Mouse (Mus musculus): ENCODE measurements around the gene Gm28230. TPM values are rescaled to one million over a fixed set of nuclear protein-coding genes. Genes with fewer than 3 reads are reported as not detected.

The Gm28230 gene
- polyA plus RNA-seq, 1 experiment from 2014 or later = not detected

DNA sequence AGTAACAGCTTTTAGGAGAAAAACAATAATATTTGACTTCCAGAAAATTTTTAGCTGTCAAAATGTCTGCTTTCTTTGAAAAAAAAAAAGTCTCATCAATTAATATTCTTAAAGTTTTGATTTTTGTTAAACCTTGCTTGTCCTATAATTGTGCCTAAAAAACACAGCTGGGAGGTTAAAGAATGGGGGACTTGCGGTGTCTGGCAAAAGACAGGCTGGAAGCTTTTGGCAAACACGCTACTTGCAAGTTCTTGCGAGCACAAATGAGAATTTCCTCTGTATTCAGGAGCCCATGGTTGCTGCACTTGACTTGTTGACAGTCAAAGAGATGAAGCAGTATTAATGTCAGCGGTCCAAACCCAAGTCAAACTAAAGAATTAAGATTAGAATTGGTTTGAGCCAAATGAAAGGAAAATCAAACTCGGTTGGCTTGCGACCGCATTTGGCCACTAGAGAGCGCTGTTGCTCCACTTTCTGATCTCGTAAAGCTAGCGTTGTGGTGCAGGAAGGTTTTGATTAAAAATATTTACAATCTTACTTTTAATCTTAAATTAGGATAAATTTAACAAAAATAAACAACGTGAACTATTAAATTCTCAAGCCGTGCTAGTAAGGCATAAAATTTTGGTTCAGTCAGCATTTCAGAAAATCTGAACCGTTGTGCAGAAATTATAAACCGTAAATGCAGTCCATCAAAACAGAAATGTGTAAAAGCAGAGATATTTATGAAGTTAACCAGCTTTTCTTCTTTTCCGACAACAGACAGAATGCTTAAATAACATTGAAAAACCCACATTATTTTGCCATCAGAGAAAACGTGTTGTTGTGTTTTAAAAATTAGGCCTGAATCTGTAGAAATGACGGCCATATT, 24.3 kb upstream of the Gm28230 start:
- H3K9ac ChIP-seq = no peak overlapping the region
- H3K36me3 ChIP-seq = no peaks in the 10 kb centered on the region
- peaks cover 25% of the 10 kb centered on the region for H3K4me1 ChIP-seq
- no peaks in the 10 kb centered on the region for H3K9me3 ChIP-seq
- no peak overlapping the region for H3K4me3 ChIP-seq (replicated peaks)
- no peak for ATAC-seq (ENCODE audit: insufficient read depth, low FRiP score, low read depth)
- H3K4me2 ChIP-seq = no peak overlapping the region
- no peak overlapping the region for H3K27ac ChIP-seq
- 14% methylated on average over 17 of the region's 17 CpGs for WGBS
- H3K27me3 ChIP-seq (replicated peaks) = peaks cover 91% of the 10 kb centered on the region

DNA sequence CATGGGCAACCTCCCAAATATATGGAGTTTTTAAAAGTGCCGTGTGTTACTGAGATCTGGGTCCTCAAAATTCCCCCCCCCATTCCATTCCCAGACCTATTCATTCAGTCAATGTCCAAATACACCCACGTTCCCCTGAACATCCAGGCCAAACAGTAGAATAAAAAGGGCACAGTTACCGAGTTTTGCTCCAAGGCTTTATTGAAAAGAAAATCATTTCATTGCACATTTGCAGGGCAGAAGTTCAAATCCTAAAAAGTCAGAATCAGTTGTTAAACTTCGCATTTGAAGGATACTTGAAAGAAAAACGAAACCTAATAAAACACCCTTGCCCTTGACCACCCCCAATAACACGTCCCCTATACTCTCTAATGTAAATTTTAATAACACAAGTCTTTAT, 23.7 kb upstream of the Gm28230 start:
- Histone ChIP-seq H3K9me3 (no peaks in the 10 kb centered on the region), H3K4me3 (replicated peaks) (no peak overlapping the region), H3K4me2 (no peak overlapping the region), H3K36me3 (no peaks in the 10 kb centered on the region), H3K27me3 (replicated peaks) (peaks cover 91% of the 10 kb centered on the region), H3K4me1 (peaks cover 21% of the 10 kb centered on the region), H3K9ac (no peak overlapping the region), H3K27ac (no peak overlapping the region)
- no peak for ATAC-seq (ENCODE audit: insufficient read depth, low FRiP score, low read depth)
- 28% methylated on average over 6 of the region's 6 CpGs for WGBS

DNA sequence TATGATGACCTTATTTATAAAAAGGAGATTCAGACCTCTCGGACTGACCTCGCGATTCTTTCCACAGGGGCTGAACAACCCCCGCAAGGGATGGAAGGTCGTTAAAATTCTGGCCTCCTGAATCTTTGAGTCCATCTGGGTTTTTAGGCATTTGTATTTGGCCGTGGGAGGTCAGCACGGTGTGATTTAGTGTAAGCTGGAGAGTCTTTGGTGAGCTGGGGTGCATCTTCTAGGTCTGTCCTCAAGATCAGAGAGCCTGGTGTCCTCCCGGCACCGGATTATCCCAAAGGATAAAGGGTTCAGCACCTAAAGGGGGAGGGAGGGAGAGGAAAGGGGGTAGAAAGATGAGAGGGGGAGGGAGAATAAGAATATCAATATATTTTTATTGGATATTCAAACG, 23.2 kb upstream of the Gm28230 start:
- ATAC-seq (ENCODE audit: insufficient read depth, low FRiP score, low read depth) = no peak
- H3K4me2 ChIP-seq = no peak overlapping the region
- no peak overlapping the region for H3K27ac ChIP-seq
- H3K36me3 ChIP-seq = no peaks in the 10 kb centered on the region
- H3K4me3 ChIP-seq (replicated peaks) = no peak overlapping the region
- peaks cover 90% of the 10 kb centered on the region for H3K27me3 ChIP-seq (replicated peaks)
- H3K9me3 ChIP-seq = no peaks in the 10 kb centered on the region
- 12% methylated on average over 10 of the region's 10 CpGs for WGBS
- H3K9ac ChIP-seq = no peak overlapping the region
- peaks cover 16% of the 10 kb centered on the region for H3K4me1 ChIP-seq

DNA sequence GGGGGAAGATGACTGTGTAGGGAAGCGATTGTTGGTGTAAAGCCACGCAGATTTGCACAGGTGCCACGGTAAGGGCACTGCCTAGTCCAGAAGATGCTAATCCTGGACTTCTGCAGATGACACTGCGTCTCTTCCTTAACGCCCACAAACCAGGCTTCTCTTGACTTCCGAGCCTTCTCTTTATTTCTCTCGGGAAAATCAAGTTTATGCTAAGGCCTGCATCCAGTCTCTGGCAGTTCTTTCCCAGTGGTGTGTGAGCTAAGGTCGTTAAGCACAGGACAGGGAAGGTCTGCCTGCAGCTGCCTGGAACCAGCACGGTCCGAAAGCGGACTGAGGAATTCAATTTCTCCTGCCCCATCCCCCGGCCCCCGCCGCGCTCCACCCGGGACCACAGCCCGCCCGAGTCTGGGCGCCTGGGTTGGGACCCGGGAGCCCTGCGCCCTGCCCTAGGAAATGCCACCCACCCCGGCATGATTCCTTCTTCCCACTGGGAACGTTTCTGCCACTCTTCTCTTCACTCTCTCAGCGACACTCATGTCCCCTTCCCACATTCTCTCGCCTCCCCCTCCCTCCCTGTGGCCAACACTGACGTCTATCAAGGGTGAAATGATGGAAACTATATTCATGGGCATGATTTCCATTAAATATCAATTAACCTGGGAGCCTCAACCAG, 22.7 kb upstream of the Gm28230 start:
- no peak overlapping the region for H3K27ac ChIP-seq

DNA sequence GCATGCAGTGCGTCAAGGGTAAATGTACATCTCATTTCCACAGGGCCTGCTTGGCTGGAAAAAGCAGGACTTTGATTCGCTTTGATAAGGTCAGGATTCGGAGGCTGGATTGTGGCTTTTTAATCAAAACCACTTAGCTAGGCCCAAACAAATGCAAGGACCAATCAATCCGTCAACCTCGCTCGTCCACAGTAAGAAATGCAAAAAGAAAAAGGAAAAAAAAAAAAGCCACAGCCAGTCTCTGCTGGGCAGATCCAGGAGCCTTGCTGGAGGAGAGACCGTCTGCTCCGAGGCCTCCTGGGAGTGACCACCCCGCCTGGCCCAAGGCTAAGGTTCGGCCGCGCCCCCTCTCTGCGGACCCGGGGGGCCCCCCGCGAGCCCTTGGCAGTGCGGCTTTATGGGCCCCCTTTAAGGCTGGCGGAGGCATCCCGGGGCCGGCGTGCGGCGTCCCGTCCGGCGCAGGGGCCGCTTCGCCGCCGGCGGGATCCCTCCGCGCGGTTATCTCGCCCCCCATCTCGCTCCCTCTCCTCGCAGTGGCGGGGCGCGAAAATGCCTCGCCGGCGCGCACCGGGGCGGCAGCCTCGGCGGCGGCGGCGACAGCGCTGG, 22.0 kb upstream of the Gm28230 start, which contains the start of gene Hoxd8:
Gene Hoxd8, plus strand, starts transcription at position 223 of the 606 bp plus-strand sequence.
- WGBS = under 1% methylated on average over 46 of the region's 52 CpGs
- H3K27me3 ChIP-seq (replicated peaks) = peaks cover 90% of the 10 kb centered on the region
- H3K36me3 ChIP-seq = no peaks in the 10 kb centered on the region
- H3K9me3 ChIP-seq = no peaks in the 10 kb centered on the region
- H3K27ac ChIP-seq = peak within 1 kb of the TSS; percentile 18; the same call in 1 of the 2 replicates
- H3K4me3 ChIP-seq (replicated peaks) = peak within 1 kb of the TSS; percentile 44
- ATAC-seq (ENCODE audit: insufficient read depth, low FRiP score, low read depth) = no peak
- peaks cover 13% of the 10 kb centered on the region for H3K4me1 ChIP-seq
- H3K4me2 ChIP-seq = peak within 1 kb of the TSS; percentile 87
- peak within 1 kb of the TSS; percentile 16 for H3K9ac ChIP-seq

More for the DNA sequence above, 22.7 kb upstream of the Gm28230 start:
- H3K9ac ChIP-seq = no peak overlapping the region
- peaks cover 13% of the 10 kb centered on the region for H3K4me1 ChIP-seq
- no peak for ATAC-seq (ENCODE audit: insufficient read depth, low FRiP score, low read depth)
- WGBS = 5% methylated on average over 26 of the region's 26 CpGs
- H3K4me3 ChIP-seq (replicated peaks) = no peak overlapping the region
- no peaks in the 10 kb centered on the region for H3K9me3 ChIP-seq
- H3K4me2 ChIP-seq = peak overlapping the region; percentile 87; the same call in 1 of the 2 replicates
- H3K36me3 ChIP-seq = no peaks in the 10 kb centered on the region
- peaks cover 90% of the 10 kb centered on the region for H3K27me3 ChIP-seq (replicated peaks)

DNA sequence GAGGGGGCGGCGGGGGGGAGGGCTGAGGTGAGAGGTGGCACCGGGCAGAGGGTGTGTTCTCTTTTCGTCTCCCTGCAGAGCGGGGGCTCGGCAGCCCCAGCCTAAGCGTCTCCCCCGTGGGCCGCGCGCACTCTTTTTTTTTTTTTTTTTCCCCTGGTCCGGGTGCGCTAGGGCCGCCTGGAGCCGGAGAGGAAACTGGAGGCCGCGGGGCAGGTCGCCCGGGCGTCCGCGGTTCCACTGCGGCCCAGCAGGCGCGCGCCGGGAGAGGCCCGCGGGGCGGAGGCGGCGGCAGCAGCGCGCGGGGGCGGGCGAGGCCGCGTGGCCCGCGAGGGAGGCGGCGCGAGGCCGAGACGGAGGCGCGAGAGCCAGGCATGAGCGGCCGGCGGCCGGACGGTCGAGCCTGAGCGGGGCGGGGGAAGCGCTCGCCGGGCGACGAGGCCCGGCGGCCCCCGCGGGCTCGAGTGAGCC, 21.5 kb upstream of the Gm28230 start:
- under 1% methylated on average over 46 of the region's 66 CpGs for WGBS
- Histone ChIP-seq H3K27ac (peak overlapping the region; percentile 18; the same call in 1 of the 2 replicates), H3K9me3 (no peaks in the 10 kb centered on the region), H3K27me3 (replicated peaks) (peaks cover 90% of the 10 kb centered on the region), H3K4me2 (peak overlapping the region; percentile 87), H3K9ac (peak overlapping the region; percentile 16), H3K4me1 (peaks cover 13% of the 10 kb centered on the region), H3K36me3 (no peaks in the 10 kb centered on the region), H3K4me3 (replicated peaks) (peak overlapping the region; percentile 44)
- no peak for ATAC-seq (ENCODE audit: insufficient read depth, low FRiP score, low read depth)

DNA sequence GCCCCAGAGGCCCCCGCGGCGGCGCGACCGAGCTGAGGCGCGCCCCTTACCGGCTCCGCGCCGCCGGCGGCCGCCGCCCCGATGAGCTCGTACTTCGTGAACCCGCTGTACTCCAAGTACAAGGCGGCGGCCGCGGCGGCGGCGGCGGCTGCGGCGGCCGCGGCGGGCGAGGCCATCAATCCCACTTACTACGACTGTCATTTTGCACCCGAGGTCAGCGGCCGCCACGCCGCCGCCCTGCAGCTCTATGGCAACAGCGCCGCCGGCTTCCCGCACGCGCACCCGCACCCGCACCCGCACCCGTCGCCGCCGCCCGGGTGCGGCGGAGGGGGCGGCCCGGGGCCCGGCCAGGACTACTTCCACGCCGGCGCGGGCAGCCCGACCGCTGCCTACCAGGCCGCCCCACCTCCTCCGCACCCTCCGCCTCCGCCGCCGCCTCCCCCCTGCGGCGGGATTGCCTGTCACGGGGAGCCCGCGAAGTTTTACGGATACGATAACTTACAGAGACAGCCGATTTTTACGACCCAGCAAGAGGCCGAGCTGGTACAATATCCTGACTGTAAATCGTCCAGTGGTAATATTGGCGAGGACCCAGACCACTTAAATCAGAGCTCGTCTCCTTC, 20.9 kb upstream of the Gm28230 start:
- no peak for ATAC-seq (ENCODE audit: insufficient read depth, low FRiP score, low read depth)
- H3K27ac ChIP-seq = peak overlapping the region; percentile 18; the same call in 1 of the 2 replicates
- peak overlapping the region; percentile 87 for H3K4me2 ChIP-seq
- peak overlapping the region; percentile 44 for H3K4me3 ChIP-seq (replicated peaks)
- H3K9me3 ChIP-seq = no peaks in the 10 kb centered on the region
- peaks cover 13% of the 10 kb centered on the region for H3K4me1 ChIP-seq
- peaks cover 90% of the 10 kb centered on the region for H3K27me3 ChIP-seq (replicated peaks)
- H3K36me3 ChIP-seq = no peaks in the 10 kb centered on the region
- under 1% methylated on average over 75 of the region's 85 CpGs for WGBS
- 0 out of 2 replicates have a peak overlapping the region, but pooled peaks have one; percentile 16 for H3K9ac ChIP-seq

DNA sequence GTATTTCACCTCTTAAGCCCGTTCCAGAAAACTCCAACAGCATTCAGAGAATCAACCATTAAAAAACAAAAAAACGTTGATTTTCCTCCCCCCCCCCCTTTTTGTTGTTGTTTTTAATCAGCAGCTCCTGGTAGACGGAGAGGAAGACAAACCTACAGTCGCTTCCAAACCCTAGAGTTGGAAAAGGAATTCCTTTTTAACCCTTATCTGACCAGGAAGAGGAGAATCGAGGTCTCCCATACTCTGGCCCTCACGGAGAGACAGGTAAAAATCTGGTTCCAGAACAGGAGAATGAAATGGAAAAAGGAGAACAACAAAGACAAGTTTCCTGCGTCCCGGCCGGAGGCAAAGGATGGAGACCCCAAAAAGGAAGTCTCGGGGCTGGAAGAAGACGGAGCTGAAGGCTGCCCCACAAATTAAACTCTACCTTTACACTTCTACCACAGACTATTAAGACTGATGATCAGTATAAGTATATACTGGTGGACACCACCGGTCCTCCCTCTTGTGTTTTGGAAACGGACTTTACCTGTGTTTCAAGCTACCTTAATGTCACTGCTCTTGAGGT, 20.1 kb upstream of the Gm28230 start:
- H3K4me3 ChIP-seq (replicated peaks) = peak overlapping the region; percentile 44; the same call in 1 of the 2 replicates
- 3% methylated on average over 13 of the region's 13 CpGs for WGBS
- H3K9ac ChIP-seq = no peak overlapping the region
- H3K27me3 ChIP-seq (replicated peaks) = peaks cover 88% of the 10 kb centered on the region
- no peaks in the 10 kb centered on the region for H3K9me3 ChIP-seq
- peaks cover 13% of the 10 kb centered on the region for H3K4me1 ChIP-seq
- no peak for ATAC-seq (ENCODE audit: insufficient read depth, low FRiP score, low read depth)
- H3K27ac ChIP-seq = no peak overlapping the region
- no peaks in the 10 kb centered on the region for H3K36me3 ChIP-seq
- no peak overlapping the region for H3K4me2 ChIP-seq

DNA sequence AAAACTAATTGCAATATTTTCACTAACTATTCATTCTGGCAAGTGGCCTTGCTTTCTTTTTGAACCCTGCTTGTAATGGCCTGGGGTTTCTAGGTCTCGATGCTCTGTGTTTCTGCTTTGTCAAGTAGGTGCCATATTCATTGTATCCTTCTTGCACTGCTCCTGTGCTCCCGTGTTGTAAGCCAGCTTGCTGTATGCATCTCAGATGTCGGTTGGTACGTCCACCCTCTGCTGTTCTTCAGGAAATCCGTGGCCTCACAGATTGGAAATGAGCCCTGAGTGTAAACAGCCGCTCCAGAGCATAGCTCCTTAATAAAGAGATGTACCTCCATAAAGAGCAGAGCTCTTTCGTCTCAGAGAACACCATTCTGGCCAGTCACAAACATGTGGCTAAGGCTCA, 18.9 kb upstream of the Gm28230 start:
- peaks cover 20% of the 10 kb centered on the region for H3K4me1 ChIP-seq
- no peak for ATAC-seq (ENCODE audit: insufficient read depth, low FRiP score, low read depth)
- no peaks in the 10 kb centered on the region for H3K36me3 ChIP-seq
- no peak overlapping the region for H3K4me2 ChIP-seq
- H3K9ac ChIP-seq = no peak overlapping the region
- no peak overlapping the region for H3K27ac ChIP-seq
- 23% methylated on average over 7 of the region's 7 CpGs for WGBS
- no peaks in the 10 kb centered on the region for H3K9me3 ChIP-seq
- H3K4me3 ChIP-seq (replicated peaks) = no peak overlapping the region
- peaks cover 94% of the 10 kb centered on the region for H3K27me3 ChIP-seq (replicated peaks)

DNA sequence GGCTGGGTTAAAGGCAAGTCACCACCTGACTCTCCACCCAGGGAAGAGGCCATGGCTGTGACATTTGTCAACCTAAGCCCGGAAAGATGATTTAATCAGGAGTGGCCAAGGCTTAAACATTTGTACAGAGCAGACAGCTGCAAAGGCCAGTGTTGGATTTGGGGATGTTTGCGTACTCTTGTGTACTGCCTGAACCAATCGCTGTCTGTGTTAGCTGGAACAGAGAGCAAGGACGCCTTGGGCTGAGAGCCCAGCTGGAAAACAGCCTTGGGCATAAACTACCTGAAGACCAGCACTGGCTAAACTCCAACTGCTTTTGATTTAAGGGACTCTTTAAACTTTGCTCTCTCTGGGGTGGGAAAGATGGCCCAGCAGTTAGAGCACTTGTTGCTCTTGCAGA, 17.9 kb upstream of the Gm28230 start:
- Histone ChIP-seq H3K36me3 (no peaks in the 10 kb centered on the region), H3K4me1 (peaks cover 20% of the 10 kb centered on the region), H3K27me3 (replicated peaks) (peaks cover 94% of the 10 kb centered on the region), H3K27ac (no peak overlapping the region), H3K9me3 (no peaks in the 10 kb centered on the region), H3K4me2 (no peak overlapping the region), H3K9ac (no peak overlapping the region), H3K4me3 (replicated peaks) (no peak overlapping the region)
- 21% methylated on average over 4 of the region's 4 CpGs for WGBS
- no peak for ATAC-seq (ENCODE audit: insufficient read depth, low FRiP score, low read depth)
